Mouse (Mus musculus) forebrain, embryonic 15.5 days (tissue): ENCODE results near the gene Znfx1. TPM values are rescaled to one million over a fixed set of nuclear protein-coding genes. Genes with fewer than 3 reads are reported as not detected.
A peak's percentile ranks its signal among the peaks of the same experiment; 100 is the strongest.

Experiments used
- ATAC-seq: fragments of 200-750 bp; cut with Nextera tagmentation; replicated peaks from 2 replicates; pipeline ENCODE4 v1.8.0; 2017; ENCODE audit warnings: mild to moderate bottlenecking, moderate TSS enrichment, moderate library complexity
- H3K27ac ChIP-seq: fragments of 300-500 bp; sonication (generic); replicated peaks from 2 replicates; pipeline ENCODE4 v1.5.1; 2015; ENCODE audit warnings: mild to moderate bottlenecking, inconsistent platforms
- H3K27me3 ChIP-seq: fragments of 300-500 bp; sonication (generic); 2 replicates; pipeline ENCODE4 v1.6.1; 2015; ENCODE audit warnings: inconsistent platforms
- H3K36me3 ChIP-seq: fragments of 300-500 bp; sonication (generic); 2 replicates; pipeline ENCODE4 v1.6.1; 2015; ENCODE audit warnings: mild to moderate bottlenecking, inconsistent platforms
- H3K4me1 ChIP-seq: fragments of 300-500 bp; sonication (generic); 2 replicates; pipeline ENCODE4 v1.6.1; 2015; ENCODE audit warnings: inconsistent platforms
- H3K4me2 ChIP-seq: fragments of 300-500 bp; sonication (generic); replicated peaks from 2 replicates; pipeline ENCODE4 v1.6.1; 2015; ENCODE audit warnings: mild to moderate bottlenecking, inconsistent platforms
- H3K4me3 ChIP-seq: fragments of 300-500 bp; sonication (generic); 2 replicates; pipeline ENCODE4 v1.5.1; 2015; ENCODE audit warnings: mild to moderate bottlenecking, inconsistent platforms
- H3K9ac ChIP-seq: fragments of 300-500 bp; sonication (generic); replicated peaks from 2 replicates; pipeline ENCODE4 v1.6.1; 2015; ENCODE audit warnings: mild to moderate bottlenecking, inconsistent platforms
- H3K9me3 ChIP-seq: fragments of 300-500 bp; sonication (generic); 2 replicates; pipeline ENCODE4 v1.6.1; 2016; ENCODE audit warnings: inconsistent platforms
- WGBS: fragments of 180-500 bp; shearing (Covaris S2); methylation state at CpG from one replicate; pipeline ENCODE4 v1.1.7; 2015; ENCODE audit warnings: mixed read lengths; 5-methylcytosine and 5-hydroxymethylcytosine counted together
- polyA plus RNA-seq: library from polyadenylated mRNA; unstranded; fragments of >200 nt; fragmentation: Nextera tagmentation; extraction: Ambion mirVana; gene quantifications from 2 replicates; pipeline ENCODE4 v1.2.1, GENCODE M21; 2015

The Znfx1 gene
- polyA plus RNA-seq, 1 experiment from 2014 or later: 7.2 TPM

DNA sequence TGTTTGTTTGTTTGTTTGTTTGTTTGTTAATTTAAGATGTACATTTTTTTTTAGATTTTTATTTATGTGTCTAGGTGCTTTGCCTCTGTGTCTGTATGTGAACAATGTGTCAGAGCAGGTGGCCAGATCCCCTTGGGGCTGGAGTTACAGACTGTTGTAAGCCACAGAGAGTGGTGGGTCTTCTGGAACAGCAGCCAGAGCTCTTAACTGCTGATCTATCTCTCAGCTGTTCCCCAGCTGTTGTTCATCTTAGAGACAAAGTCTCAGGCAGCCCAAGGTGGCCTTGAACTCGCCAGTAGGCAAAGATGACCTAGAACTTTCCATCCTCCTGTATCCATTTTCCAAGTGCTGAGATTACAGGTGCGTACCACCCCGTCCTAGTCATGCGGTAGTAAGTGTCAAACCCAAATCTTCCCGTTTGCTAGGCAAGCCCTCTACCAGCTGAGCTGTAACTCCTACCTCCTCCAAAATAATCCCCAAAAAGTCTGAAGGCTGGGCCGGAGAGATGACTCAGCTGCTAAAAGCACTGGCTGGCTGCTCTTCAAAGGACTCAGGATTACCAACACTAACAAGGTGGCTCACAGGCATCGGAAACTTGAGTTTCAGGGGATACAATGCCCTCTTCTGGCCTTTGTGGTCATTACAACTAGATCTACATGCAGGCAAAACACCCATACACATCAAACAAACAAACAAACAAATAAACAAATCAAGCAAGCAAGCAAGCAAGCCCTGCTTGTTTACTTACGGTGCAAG lies 58.5 kb downstream of the Znfx1 start:
- H3K4me1 ChIP-seq: no peaks in the 10 kb centered on the region
- H3K9ac ChIP-seq: no peak overlapping the region
- WGBS: 46% methylated on average over 8 of the region's 8 CpGs
- H3K4me3 ChIP-seq: no peak overlapping the region
- ATAC-seq: no peak
- 0 out of 2 replicates have a peak, but pooled peaks cover 4% of the 10 kb centered on the region for H3K27me3 ChIP-seq
- H3K9me3 ChIP-seq: no peaks in the 10 kb centered on the region
- H3K4me2 ChIP-seq: no peak overlapping the region
- H3K27ac ChIP-seq: no peak overlapping the region
- H3K36me3 ChIP-seq: no peaks in the 10 kb centered on the region

GRCm38 (mm10) chr2:167001486-167001885 lies 61.3 kb downstream of the Znfx1 start:
- H3K36me3 ChIP-seq: no peaks in the 10 kb centered on the region
- H3K4me2 ChIP-seq: no peak overlapping the region
- no peak overlapping the region for H3K4me3 ChIP-seq
- peaks cover 4% of the 10 kb centered on the region for H3K4me1 ChIP-seq
- no peaks in the 10 kb centered on the region for H3K9me3 ChIP-seq
- no peak overlapping the region for H3K9ac ChIP-seq
- no peak overlapping the region for H3K27ac ChIP-seq
- no peak for ATAC-seq
- 0 out of 2 replicates have a peak, but pooled peaks cover 4% of the 10 kb centered on the region for H3K27me3 ChIP-seq
- 84% methylated on average over 9 of the region's 9 CpGs for WGBS

GRCm38 (mm10) chr2:166996533-166996894 lies 66.3 kb downstream of the Znfx1 start:
- ATAC-seq: peak; percentile 28
- Histone ChIP-seq H3K27me3 (0 out of 2 replicates have a peak, but pooled peaks cover 4% of the 10 kb centered on the region), H3K27ac (peak overlapping the region; percentile 95), H3K9me3 (no peaks in the 10 kb centered on the region), H3K4me3 (peak overlapping the region; percentile 80), H3K4me1 (peaks cover 37% of the 10 kb centered on the region), H3K36me3 (no peaks in the 10 kb centered on the region), H3K9ac (peak overlapping the region; percentile 55), H3K4me2 (peak overlapping the region; percentile 53)
- WGBS: 36% methylated on average over 8 of the region's 8 CpGs

DNA sequence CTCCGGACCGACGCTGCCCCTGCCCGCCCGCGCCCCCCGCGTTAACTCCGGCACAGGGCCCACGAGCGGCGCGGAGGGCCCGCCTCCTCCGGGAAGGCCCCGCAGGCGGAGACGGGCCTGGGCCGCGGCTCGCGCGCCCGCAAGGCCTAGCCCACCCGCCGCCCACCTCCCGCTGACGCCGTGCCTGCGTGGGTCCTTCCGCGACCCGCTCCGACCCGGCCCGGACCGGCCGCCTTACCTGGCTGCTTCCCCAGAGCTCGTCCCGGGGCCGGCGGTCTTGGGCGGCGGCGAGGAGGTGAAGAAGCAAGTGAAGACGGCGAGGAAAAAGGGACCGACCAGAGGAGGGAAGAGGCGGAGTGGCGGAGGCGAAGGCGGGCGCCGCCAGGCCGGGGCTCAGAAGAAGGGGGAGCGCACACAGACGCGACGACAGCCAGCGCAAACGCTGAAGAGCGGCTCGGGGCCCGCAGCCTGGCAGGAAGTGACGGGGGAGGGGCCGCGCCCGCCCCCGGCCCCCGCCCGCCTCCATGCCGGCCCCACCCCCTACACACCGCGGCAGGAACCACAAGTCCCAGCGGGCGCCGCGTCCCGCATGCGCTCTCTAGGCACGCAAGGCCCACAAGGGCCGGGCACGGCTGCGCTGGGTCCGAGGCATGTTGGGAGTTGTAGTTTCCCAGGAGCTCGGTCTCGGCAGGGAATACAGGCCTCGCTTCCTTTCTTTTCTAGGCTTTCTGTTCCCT lies 66.9 kb downstream of the Znfx1 start, which contains the start of gene Stau1:
TSS of gene Stau1 (minus strand) at position 504 of the 737 bp plus-strand sequence.
- H3K4me3 ChIP-seq: peak within 1 kb of the TSS; percentile 80
- H3K4me2 ChIP-seq: peak within 1 kb of the TSS; percentile 80
- peak; percentile 100 for ATAC-seq

DNA sequence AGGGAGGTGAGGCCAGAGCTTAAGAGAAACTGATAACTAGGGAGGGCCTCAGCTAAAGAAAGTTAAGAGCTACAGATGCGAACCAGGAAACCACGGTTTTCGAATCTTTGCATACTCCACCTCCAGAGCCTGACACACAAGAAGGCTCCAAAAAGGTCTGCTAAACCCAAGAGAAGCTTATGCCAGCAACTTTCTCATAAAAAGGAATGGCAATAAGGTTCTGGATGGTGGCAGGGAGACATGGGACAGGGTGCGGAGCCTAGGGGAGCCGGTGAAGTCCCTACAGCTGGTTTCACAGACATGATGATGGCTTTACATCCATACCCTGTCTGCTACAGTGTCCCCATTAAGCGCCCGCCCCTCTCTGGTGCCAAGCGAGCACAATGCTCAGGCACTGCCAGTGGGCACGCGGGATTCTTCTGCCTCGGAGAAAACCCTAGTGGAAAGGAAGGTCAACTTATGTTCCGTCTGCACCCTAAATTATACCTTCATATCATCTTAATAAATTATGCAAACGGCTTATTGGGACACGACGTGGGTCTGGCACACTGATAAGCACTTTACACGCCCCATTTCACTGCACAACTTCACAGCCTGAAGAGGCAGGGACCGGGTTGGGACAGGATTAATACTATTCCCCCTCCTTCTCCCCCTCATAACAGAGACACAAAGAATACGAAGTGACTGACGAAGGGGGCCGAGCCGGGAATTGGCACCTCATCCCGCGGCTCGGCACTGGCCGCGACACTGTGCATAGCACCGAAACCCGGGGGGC lies 67.6 kb downstream of the Znfx1 start:
- Histone ChIP-seq H3K9me3 (no peaks in the 10 kb centered on the region), H3K4me2 (peak overlapping the region; percentile 80), H3K36me3 (no peaks in the 10 kb centered on the region), H3K27me3 (no peaks in the 10 kb centered on the region), H3K4me1 (peaks cover 43% of the 10 kb centered on the region), H3K27ac (peak overlapping the region; percentile 95), H3K4me3 (peak overlapping the region; percentile 80), H3K9ac (peak overlapping the region; percentile 87)
- peak; percentile 46 for ATAC-seq
- 5% methylated on average over 28 of the region's 28 CpGs for WGBS

More for the DNA sequence above, 66.9 kb downstream of the Znfx1 start, which contains the start of gene Stau1:
- no peaks in the 10 kb centered on the region for H3K9me3 ChIP-seq
- under 1% methylated on average over 71 of the region's 88 CpGs for WGBS
- no peaks in the 10 kb centered on the region for H3K36me3 ChIP-seq
- H3K27me3 ChIP-seq: 0 out of 2 replicates have a peak, but pooled peaks cover under 1% of the 10 kb centered on the region
- peak within 1 kb of the TSS; percentile 87 for H3K9ac ChIP-seq
- peak within 1 kb of the TSS; percentile 95 for H3K27ac ChIP-seq
- peaks cover 41% of the 10 kb centered on the region for H3K4me1 ChIP-seq

GRCm38 (mm10) chr2:166991945-166992344 lies 70.9 kb downstream of the Znfx1 start:
- Histone ChIP-seq H3K9me3 (no peaks in the 10 kb centered on the region), H3K4me1 (peaks cover 43% of the 10 kb centered on the region), H3K9ac (no peak overlapping the region), H3K36me3 (no peaks in the 10 kb centered on the region), H3K4me3 (no peak overlapping the region), H3K27ac (no peak overlapping the region), H3K27me3 (no peaks in the 10 kb centered on the region), H3K4me2 (no peak overlapping the region)
- ATAC-seq: no peak

DNA sequence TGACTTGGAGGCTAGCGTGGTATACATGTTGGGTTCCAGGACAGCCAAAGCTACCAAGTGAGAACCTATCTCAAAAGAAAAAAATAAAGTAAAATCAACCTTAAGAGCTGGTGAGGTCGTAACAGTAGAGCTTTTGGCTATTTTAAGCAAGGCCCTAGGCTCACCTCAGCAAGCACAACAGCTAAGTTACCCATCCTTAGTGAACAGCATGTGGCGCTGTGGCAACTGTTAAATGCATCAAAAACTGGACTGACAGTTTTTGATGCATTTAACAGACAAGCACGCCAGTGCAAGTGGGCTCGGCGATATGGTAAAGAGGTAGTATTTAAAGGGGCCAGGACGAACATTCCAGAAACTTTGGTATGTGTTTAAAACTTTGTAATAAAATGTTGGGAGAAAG lies 72.0 kb downstream of the Znfx1 start:
- no peak overlapping the region for H3K4me2 ChIP-seq
- H3K9ac ChIP-seq: no peak overlapping the region
- no peaks in the 10 kb centered on the region for H3K36me3 ChIP-seq
- H3K27me3 ChIP-seq: no peaks in the 10 kb centered on the region
- H3K4me3 ChIP-seq: no peak overlapping the region
- peaks cover 37% of the 10 kb centered on the region for H3K4me1 ChIP-seq
- no peak overlapping the region for H3K27ac ChIP-seq
- no peaks in the 10 kb centered on the region for H3K9me3 ChIP-seq
- 87% methylated on average over 7 of the region's 7 CpGs for WGBS
- ATAC-seq: no peak

Other genes with a start within 250 kb of the Znfx1 start
- 101 TPM in 2 replicates for gene Cse1l, start 157.0 kb downstream of the Znfx1 start, polyA plus RNA-seq
- gene Stau1, start 66.7 kb downstream of the Znfx1 start, polyA plus RNA-seq: 118 and 124 TPM in 2 replicates
- 41.3 and 42.8 TPM in 2 replicates for gene Ddx27, start 47.8 kb downstream of the Znfx1 start, polyA plus RNA-seq
- 2.2 and 2.4 TPM in 2 replicates for gene Kcnb1, start 127.1 kb upstream of the Znfx1 start, polyA plus RNA-seq
- gene Ptgis, start 177.6 kb upstream of the Znfx1 start, polyA plus RNA-seq: 2.7 and 3.6 TPM in 2 replicates